Mouse (Mus musculus): ENCODE results near the gene Cmss1.
A peak's percentile ranks its signal among the peaks of the same experiment; 100 is the strongest.
"Not testable (repeated sequence)": the region's sequence is repeated elsewhere in the genome, so short reads cannot be mapped to it uniquely, and the experiment has no call there.

The Cmss1 gene

DNA sequence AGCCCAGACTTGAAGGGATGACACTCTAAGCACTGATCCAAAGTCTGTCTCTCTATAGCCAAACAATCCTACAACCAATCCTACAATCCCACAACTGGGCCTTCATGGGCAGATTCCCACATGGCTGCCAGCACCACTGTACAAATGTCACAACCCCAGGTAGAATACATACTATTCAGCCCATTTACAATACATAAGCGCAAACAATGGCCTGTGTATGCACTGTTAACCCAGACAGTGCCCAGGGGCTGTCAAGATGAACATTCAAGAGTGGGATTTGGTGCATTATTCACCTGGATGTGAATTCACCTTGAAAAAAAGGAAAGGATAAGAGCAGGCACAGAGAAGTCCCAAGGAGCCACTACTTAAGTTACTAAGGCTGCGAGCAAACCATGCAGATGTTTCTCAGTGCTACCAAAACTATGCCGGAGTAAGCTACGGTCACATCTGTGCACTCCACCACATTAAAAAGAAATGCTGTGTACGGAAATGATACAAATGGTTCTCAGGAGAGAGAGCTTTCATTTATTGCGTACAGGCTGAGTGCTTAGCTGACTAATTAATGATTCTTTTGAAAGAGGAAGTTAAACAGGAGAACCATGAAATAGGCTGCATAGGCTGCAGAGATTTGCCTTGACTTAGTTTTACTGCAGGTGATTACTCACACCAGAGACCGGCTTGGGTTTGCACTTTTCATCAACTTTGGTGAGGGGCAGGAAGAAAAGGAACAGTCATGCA is 184.8 kb downstream of the Cmss1 start:
- no peak for DNase-seq

GRCm38 (mm10) chr16:57420773-57421556 is 185.7 kb downstream of the Cmss1 start:
- no peak for DNase-seq

DNA sequence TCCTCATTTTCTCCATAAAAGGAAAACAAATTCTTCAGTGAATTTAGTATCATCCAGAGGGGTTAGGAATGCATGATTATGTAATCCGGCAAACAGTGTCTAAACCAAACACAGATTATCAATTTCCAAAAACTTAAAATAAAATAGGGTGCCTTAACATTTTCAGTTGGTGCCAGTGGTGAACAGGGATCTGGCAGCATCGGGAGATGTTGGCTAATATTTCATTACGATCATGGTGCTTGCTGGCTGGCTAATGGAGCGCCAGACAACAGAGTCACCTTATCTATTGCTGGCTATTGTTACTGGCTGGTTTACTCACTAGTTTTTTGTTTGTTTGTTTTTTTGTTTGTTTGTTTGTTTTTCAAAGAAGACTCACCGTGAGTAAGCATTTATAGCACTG is 186.8 kb downstream of the Cmss1 start:
- DNase-seq: no peak

DNA sequence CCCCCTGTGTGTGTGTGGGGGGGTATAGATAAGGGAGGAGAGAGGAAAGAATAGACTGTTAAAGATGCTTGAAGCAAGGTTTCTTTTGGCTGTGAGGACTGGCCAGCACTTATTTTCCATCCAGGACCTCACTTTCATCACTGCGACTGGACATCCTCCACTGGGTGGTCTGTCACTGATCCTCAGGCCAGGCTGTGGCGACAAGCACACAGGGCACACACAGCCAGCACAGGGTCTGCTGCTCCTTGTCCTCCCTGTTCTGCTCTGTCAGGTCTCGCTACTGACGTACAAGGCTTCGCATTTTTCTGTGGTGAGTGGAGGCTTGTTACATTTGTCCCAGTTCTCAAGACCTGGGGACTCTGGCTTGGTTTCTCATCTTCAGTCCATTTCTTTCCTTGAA is 187.3 kb downstream of the Cmss1 start:
- no peak for DNase-seq

GRCm38 (mm10) chr16:57417955-57418354 is 188.7 kb downstream of the Cmss1 start:
- no peak for DNase-seq

DNA sequence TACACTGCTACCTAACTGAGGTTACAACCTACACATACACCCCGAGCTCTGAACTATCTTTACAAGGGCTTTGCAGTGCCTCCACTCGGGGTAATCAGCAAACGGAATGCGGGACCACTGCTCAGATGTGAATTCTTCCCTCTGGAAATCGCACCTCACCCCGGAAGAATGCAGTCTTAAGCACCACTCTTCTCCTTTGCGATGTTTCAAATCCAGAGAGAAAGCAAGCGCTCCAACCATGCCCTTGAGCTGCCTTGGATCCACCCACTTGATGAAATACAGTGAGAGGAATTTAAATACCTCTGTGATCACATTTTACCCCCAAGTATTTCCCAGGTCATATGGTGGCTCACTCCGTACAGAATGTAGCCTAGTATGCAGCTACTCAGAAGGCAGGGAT is 189.6 kb downstream of the Cmss1 start:
- DNase-seq: no peak

DNA sequence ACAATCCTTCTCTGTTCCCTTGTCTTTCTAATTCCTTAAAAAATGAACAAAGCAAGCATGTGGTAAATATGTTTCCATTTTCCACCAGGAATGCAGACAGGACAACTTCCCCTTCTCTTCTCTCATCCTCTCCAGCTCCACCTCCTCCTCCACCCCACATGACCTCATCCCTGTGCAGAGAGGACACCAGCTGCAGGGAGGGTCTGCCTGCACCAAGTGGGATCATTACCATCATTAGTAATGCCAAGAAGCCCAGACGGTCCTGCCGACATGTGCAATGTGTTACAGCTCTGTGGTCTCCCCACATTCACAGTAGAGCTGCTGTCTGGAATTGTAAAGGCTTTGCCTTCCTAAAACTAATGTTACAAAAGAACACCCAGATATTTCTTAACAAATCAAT is 190.6 kb downstream of the Cmss1 start:
- no peak for DNase-seq

DNA sequence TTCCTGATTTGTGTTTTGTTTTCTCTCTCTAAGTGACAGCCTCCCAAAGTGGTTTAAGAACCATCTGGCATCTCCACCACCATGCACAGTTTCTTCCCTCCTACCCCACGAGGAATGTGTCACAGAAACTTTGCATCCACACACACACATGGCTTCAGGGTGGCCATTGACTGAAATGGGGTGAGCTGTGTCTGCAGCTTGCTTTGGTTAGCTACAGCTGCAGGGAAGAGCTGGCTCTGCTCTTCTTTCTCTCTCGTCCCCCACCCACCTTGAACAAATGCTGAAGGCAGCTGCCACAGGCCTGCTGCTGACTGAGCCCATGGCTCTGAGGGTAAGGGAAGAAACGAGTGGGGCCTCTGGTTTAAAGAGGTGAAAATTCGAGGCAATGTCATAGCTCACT is 193.9 kb downstream of the Cmss1 start:
- DNase-seq: no peak

GRCm38 (mm10) chr16:57403825-57404224 is 202.8 kb downstream of the Cmss1 start:
- no peak for DNase-seq

- no peak for DNase-seq
Observed at GRCm38 (mm10) chr16:57402910-57403309, 203.8 kb downstream of the Cmss1 start.

- no peak for DNase-seq
Observed at GRCm38 (mm10) chr16:57401702-57402101, 205.0 kb downstream of the Cmss1 start.

DNA sequence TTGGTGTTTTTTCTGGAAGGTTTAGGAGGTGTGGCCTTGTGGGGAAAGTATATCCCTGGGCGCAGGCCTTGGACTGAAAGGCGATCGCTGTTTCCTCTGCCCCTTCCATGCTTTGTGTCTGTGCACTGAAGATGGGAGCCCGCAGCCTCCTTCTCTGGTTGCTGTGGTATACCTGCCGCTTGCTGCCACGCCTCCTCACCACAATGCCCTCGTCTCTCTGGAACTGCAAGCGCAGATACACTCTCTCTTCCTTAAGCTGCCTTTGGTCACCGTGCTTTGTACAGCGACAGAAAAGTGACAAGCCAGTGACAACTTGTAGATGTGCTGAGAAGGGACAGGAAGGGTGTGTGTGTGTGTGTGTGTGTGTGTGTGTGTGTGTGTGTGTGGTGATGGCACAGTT is 207.1 kb downstream of the Cmss1 start:
- no peak for DNase-seq

DNA sequence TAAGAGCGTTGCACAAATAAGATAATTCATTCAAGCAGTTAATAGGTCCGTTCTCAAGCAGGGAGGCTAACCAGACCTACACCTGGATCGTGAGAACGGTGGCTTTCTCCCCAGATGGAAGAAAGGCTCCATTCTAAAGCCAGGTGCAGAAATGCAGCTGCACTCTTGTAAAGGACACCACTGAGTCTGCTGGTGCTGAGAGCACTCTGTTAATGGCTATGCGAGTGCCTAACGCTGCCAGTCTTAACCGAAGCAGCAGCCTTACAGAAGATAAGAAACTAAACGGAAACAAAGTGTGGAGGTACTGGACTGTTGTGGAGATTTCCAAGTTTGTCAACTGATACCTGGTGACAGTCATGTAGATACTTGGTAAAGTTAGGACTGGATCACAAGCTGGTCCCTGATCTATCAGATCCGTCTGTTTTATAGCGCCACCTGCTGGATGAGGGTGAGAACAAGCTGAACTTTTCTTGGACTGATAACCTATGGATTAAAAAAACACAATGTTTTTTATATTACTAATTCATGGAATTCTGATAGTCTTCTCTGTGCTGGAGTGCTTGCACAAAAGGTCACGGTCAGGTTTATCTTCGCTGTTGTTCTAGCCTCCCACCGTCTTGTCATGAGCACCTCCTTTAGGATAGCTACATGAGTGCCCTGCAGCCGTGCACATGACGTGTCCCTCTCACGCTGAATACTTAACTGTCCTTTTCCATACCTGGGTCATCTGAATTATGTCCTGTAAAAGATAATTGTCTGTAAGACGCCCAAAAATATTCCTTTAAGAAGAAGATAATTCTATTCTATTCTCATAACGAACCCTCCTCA is 208.1 kb downstream of the Cmss1 start:
- peak; percentile 67 for DNase-seq

DNA sequence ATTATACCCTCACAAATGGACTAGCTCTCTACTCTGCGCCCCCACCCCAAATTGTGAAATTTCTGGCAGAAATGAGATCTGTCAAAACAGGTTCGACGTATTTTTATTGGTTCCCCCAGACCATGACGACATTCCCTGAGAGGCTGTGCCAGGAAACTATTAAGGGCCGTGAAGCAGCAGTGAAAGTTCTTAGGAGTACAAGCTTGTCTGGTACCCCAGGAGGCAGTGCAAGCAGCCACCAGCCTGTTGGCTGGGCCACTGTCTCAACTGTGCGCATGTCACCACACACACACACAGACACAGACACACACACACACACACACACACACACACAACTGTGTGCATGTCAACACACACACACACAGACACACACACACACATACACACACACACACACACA is 208.8 kb downstream of the Cmss1 start:
- DNase-seq: no peak

DNA sequence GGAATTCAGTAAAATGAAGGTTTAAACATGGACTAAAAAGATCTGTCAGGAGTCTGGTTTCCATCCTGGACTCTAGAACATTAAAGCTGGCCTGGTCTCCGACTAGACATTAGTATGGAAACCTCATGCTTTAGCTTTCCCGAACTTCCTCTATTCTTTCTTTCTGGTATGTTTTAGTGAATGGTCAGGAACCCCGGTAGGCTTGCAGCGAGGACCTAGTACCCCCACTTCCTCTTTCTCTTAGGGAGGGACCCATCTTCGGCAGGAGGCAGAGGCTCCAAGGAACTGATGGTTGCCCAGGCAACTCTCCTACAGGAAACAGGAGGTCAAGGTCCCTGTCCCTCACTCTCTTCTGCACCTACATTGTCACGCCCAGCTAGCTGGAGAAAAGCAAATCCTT is 210.4 kb downstream of the Cmss1 start:
- DNase-seq: no peak

GRCm38 (mm10) chr16:57393161-57393560 is 213.5 kb downstream of the Cmss1 start:
- no peak for DNase-seq

DNA sequence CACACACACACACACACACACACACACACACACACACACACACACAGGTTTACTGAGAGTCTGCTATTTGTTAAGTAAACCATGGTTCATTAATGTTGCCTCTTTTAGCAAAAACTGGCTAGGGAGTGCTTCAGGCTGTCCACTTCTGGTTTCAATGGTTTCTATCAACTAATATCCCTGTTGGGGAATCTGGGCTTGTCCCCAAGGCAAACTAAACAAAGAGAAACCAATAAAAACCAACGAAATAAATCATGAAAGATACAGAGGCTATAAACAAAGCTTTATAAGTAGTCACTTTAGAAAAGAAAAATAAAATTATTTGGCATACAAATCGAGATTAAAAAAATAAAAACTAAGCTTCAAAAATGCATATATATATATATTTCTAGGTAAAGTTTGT is 214.2 kb downstream of the Cmss1 start:
- no peak for DNase-seq

DNA sequence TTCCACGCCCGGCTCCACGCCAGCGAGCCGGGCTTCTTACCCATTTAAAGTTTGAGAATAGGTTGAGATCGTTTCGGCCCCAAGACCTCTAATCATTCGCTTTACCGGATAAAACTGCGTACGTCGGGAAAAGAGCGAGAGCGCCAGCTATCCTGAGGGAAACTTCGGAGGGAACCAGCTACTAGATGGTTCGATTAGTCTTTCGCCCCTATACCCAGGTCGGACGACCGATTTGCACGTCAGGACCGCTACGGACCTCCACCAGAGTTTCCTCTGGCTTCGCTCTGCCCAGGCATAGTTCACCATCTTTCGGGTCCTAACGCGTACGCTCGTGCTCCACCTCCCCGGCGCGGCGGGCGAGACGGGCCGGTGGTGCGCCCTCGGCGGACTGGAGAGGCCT is 215.5 kb downstream of the Cmss1 start:
- not testable (repeated sequence) for DNase-seq

- no peak for DNase-seq
Observed at GRCm38 (mm10) chr16:57389566-57390251, 217.0 kb downstream of the Cmss1 start.

DNA sequence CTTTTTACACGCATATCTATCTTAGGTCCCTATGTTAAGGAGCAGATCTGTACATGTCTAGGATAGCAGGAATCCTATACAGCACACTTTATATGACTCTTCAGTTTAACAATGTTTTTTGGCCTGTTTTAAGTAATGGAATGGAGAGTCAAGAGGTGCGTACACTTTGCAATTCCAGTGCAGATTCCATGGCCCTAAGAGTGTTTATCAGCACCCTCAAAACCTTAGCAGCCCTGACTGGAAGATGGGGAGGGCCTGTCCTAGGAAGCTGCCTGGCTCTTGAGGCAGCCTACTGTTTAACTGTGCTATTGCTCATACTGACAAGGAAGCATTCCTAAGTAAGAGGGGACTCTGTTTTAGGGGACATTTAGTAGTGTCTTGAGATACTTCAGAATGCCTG is 222.4 kb downstream of the Cmss1 start:
- DNase-seq: no peak

DNA sequence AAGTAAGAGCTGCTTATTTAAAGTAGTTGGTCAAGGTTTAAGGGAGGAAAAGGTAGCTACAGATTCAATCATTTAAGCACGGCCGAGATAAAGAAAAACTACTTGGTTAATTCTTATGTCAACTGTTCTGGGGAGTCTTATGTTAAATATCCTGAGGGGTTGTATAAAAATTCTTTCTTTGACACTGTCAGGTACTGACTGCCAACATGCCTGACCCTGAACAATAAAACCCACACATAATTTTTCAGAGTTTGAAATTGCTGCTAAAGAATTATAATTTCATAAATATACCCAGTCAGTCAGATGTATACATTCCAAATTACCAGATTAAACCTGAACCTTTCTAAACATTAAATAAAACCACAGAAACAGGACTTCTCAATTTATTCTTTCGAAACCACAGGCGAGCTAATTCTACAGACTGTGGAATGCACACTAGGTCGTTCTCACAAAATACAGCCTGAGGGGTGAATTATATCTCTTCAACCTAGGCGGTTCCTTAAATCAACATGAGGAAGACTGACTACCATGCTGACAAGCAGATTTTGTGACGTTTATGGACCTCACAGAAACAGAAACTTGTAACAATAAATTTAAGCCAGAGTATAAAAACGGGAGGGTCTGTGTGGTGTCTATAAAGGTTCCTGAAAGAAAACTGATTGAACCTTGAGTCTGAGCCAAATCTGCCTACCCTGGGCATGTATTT is 223.2 kb downstream of the Cmss1 start:
- DNase-seq: no peak

GRCm38 (mm10) chr16:57378631-57379330 is 227.9 kb downstream of the Cmss1 start:
- no peak for DNase-seq
